Mouse (Mus musculus): ENCODE results near the gene Ddx17.

DNA sequence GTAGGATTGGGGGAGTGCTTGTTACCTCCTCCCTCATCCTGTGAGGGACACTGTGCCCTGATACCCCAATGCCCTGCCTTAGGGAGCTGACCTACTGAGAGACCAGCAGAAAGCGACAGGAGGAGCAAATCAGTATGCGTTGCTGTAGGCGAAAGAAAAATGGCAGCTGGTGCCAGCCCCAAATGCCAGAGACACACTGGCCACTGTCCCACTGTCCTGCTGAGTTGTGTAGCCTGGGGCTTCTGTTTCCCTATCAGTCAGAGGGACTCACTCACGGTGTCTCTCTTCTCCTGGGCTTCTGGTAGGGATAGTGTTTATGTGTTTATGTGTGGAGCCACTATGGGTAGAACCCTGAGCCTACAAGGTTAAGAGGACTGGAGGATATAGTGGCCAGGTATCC is 28.8 kb downstream of the Ddx17 start:
- TF ChIP-seq CEBPB (IDR thresholded peaks at IDR 0.05; ENCODE audit: insufficient read depth, poor library complexity, severe bottlenecking) = no peak
- no peak for TF ChIP-seq POLR2A (IDR thresholded peaks at IDR 0.05; ENCODE audit: insufficient read length, low read depth)
- no peak for TF ChIP-seq USF1 (IDR thresholded peaks at IDR 0.05; ENCODE audit: low read depth)
